ENCODE assay signal across 8 mouse cellular contexts in the genomic region with DNA sequence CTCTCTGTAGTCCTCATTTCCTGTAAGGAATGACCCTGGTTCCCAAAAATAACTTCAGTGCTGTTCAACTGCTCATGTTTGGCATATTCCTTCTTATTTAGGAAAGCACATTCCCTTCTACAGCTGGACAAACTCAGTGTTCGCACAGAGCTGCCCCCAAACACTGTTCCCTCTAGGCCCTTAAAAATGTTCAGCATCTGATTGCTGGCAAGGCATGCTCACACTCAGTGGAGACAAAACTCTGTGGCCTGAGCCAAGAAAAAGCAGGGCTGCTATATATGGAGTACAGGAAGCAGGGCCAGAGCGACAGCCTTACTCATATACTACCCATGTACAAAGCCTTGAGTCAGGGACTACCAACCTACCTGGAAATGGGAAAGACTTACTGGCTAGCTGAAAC. TPM values are rescaled to one million over a fixed set of nuclear protein-coding genes. Genes with fewer than 3 reads are reported as not detected.
DNase-seq lines count a peak whose midpoint lies in the region; ATAC-seq lines count a peak whose summit lies in the region.

No protein-coding gene starts in this region.

- no peaks in the 10 kb centered on the region for H3K36me3 ChIP-seq in embryonic facial prominence, embryonic 15.5 days
- H3K36me3 ChIP-seq in liver, embryonic 11.5 days (ENCODE audit: control insufficient read depth, insufficient read depth, low read length) = no peaks in the 10 kb centered on the region
- H3K36me3 ChIP-seq in stomach, embryonic 15.5 days = no peaks in the 10 kb centered on the region

- no peaks in the 10 kb centered on the region for H3K9me3 ChIP-seq in embryonic facial prominence, embryonic 15.5 days (replicated peaks)
- no peaks in the 10 kb centered on the region for H3K9me3 ChIP-seq in liver, embryonic 11.5 days (ENCODE audit: control insufficient read depth, low read length)
- no peaks in the 10 kb centered on the region for H3K9me3 ChIP-seq in stomach, embryonic 15.5 days

- H3K27me3 ChIP-seq in embryonic facial prominence, embryonic 15.5 days = no peaks in the 10 kb centered on the region
- no peaks in the 10 kb centered on the region for H3K27me3 ChIP-seq in liver, embryonic 11.5 days (replicated peaks; ENCODE audit: control insufficient read depth, insufficient read depth, low read length)
- no peaks in the 10 kb centered on the region for H3K27me3 ChIP-seq in stomach, embryonic 15.5 days (replicated peaks)

- no peak overlapping the region for H3K4me3 ChIP-seq in embryonic facial prominence, embryonic 15.5 days (replicated peaks)
- no peak overlapping the region for H3K4me3 ChIP-seq in liver, embryonic 11.5 days (ENCODE audit: low read depth, low read length)
- no peak overlapping the region for H3K4me3 ChIP-seq in stomach, embryonic 15.5 days (replicated peaks)

- peak; percentile 54; the same call in 1 of the 2 replicates for ATAC-seq in embryonic facial prominence, embryonic 15.5 days (ENCODE audit: insufficient number of reproducible peaks, low FRiP score, low TSS enrichment, low read depth)
- ATAC-seq in liver, embryonic 11.5 days (replicated peaks; ENCODE audit: low FRiP score) = no peak
- ATAC-seq in stomach, embryonic 15.5 days (ENCODE audit: insufficient read depth, low FRiP score, low read depth) = peak; percentile 88

- DNase-seq in NIH3T3 (ENCODE audit: low read depth) = peak; percentile 80
- DNase-seq in heart, postnatal 14 days = peak; percentile 59 to 69
- no peak for DNase-seq in liver, embryonic 11.5 days (ENCODE audit: low spot score)
- DNase-seq in embryo, embryonic 10 days (ENCODE audit: low spot score) = no peak
- no peak for DNase-seq in ovary, postnatal 14 days (ENCODE audit: low spot score)
- DNase-seq in spleen, adult 12 weeks (ENCODE audit: low spot score) = no peak

- peak overlapping the region; percentile 67 for H3K27ac ChIP-seq in embryonic facial prominence, embryonic 15.5 days (replicated peaks)
- peak overlapping the region; percentile 48; the same call in 1 of the 2 replicates for H3K27ac ChIP-seq in liver, embryonic 11.5 days (ENCODE audit: low read depth, low read length)
- H3K27ac ChIP-seq in stomach, embryonic 15.5 days = peak overlapping the region; percentile 91

- H3K4me2 ChIP-seq in embryonic facial prominence, embryonic 15.5 days (replicated peaks) = no peak overlapping the region
- H3K4me2 ChIP-seq in liver, embryonic 11.5 days = no peak overlapping the region
- no peak overlapping the region for H3K4me2 ChIP-seq in stomach, embryonic 15.5 days

- no peaks in the 10 kb centered on the region for H3K4me1 ChIP-seq in embryonic facial prominence, embryonic 15.5 days
- peaks cover 3% of the 10 kb centered on the region; the same call in 1 of the 2 replicates for H3K4me1 ChIP-seq in liver, embryonic 11.5 days (replicated peaks; ENCODE audit: control insufficient read depth, insufficient read depth, low read length)
- H3K4me1 ChIP-seq in stomach, embryonic 15.5 days = peaks cover 2% of the 10 kb centered on the region; the same call in 1 of the 2 replicates

- 52% methylated on average over 2 of the region's 2 CpGs for WGBS in embryonic facial prominence, embryonic 15.5 days
- 72% methylated on average over 2 of the region's 2 CpGs for whole genome bisulfite sequencing in liver, embryonic 11.5 days
- 37% methylated on average over 2 of the region's 2 CpGs for WGBS in stomach, embryonic 15.5 days

- intact Hi-C loops in heart, postnatal 14 days (cut with DNase I) = no loop called here

- no peak overlapping the region for H3K9ac ChIP-seq in embryonic facial prominence, embryonic 15.5 days
- H3K9ac ChIP-seq in liver, embryonic 11.5 days (ENCODE audit: low read depth, low read length) = no peak overlapping the region
- no peak overlapping the region for H3K9ac ChIP-seq in stomach, embryonic 15.5 days

RNA-seq across cellular contexts. Expression of gene Itgb1, which starts 5.5 kb away (rescaled TPM):
- polyA plus RNA-seq in embryonic facial prominence, embryonic 15.5 days (2015; fragmentation: Nextera tagmentation; extraction: Ambion mirVana) = 259 and 261 TPM in 2 replicates
- 100 to 1,000 TPM; 467 to 472 TPM for total RNA-seq in heart, postnatal 14 days (2021)
- 194 and 220 TPM in 2 replicates for polyA plus RNA-seq in liver, embryonic 11.5 days (2014; fragmentation: Nextera tagmentation; extraction: Ambion mirVana)
- polyA plus RNA-seq in stomach, embryonic 15.5 days (2015; fragmentation: Nextera tagmentation; extraction: Ambion mirVana) = 304 and 327 TPM in 2 replicates

Comparison
In these comparisons a context has a peak if more than half of its experiments do, and no peak if none do; other contexts are left out.
1. DNase-seq: peak in NIH3T3 (single experiment) and heart, postnatal 14 days (2 of 2); none in liver, embryonic 11.5 days (single experiment), embryo, embryonic 10 days (single experiment), ovary, postnatal 14 days (single experiment) and spleen, adult 12 weeks (single experiment).
2. Peak in every context shown above with its lines, with median percentiles within 50 percentile points of each other: H3K27ac ChIP-seq.